Mouse (Mus musculus): Measurements from ENCODE around the gene Fam170b. TPM values are rescaled to one million over a fixed set of nuclear protein-coding genes. Genes with fewer than 3 reads are reported as not detected.
A peak's percentile ranks its signal among the peaks of the same experiment; 100 is the strongest.

Fam170b gene
- not detected for total RNA-seq (2021)
- long read RNA-seq, experiment 1, result 0 reads
- long read RNA-seq, experiment 2, result 0 reads

GRCm38 (mm10) chr14:32833847-32834246 is at the start of gene Fam170b:
Fam170b (plus strand) TSS chr14:32833962.
- DNase-seq, result no peak

- DNase-seq, result no peak
These were observed 49.5 kb upstream of the Fam170b start for GRCm38 (mm10) chr14:32784130-32784747.

GRCm38 (mm10) chr14:32784748-32785134 is 49.0 kb upstream of the Fam170b start:
- DNase-seq, result no peak

- DNase-seq, result no peak
These were observed 48.1 kb upstream of the Fam170b start, which contains the start of gene Tmem273 for GRCm38 (mm10) chr14:32785556-32786130. Tmem273 (plus strand) TSS chr14:32785963.

GRCm38 (mm10) chr14:32787691-32788090 is 46.1 kb upstream of the Fam170b start:
- DNase-seq, result no peak

- DNase-seq, result no peak
These were observed 37.4 kb upstream of the Fam170b start for GRCm38 (mm10) chr14:32796375-32796774.

GRCm38 (mm10) chr14:32797803-32798202 is 36.0 kb upstream of the Fam170b start:
- DNase-seq, result no peak

- no peak for DNase-seq
These were observed 35.4 kb upstream of the Fam170b start for GRCm38 (mm10) chr14:32798355-32798754.

- no peak for DNase-seq
These were observed 33.7 kb upstream of the Fam170b start for GRCm38 (mm10) chr14:32800048-32800447.

GRCm38 (mm10) chr14:32801016-32801661 is 32.6 kb upstream of the Fam170b start:
- DNase-seq, result peak; percentile 52

GRCm38 (mm10) chr14:32801662-32802024 is 32.1 kb upstream of the Fam170b start:
- no peak for DNase-seq

GRCm38 (mm10) chr14:32810111-32810510 is 23.7 kb upstream of the Fam170b start:
- no peak for DNase-seq

GRCm38 (mm10) chr14:32812429-32812828 is 21.3 kb upstream of the Fam170b start:
- DNase-seq, result no peak

- DNase-seq, result no peak
These were observed 18.8 kb upstream of the Fam170b start for GRCm38 (mm10) chr14:32814961-32815360.

- DNase-seq, result no peak
These were observed 17.2 kb upstream of the Fam170b start for GRCm38 (mm10) chr14:32816533-32816932.

GRCm38 (mm10) chr14:32817258-32817657 is 16.5 kb upstream of the Fam170b start:
- peak; percentile 37 for DNase-seq

- no peak for DNase-seq
These were observed 14.5 kb upstream of the Fam170b start for GRCm38 (mm10) chr14:32819297-32819696.

- no peak for DNase-seq
These were observed 10.9 kb upstream of the Fam170b start for GRCm38 (mm10) chr14:32822812-32823211.

GRCm38 (mm10) chr14:32823861-32824260 is 9.9 kb upstream of the Fam170b start:
- DNase-seq, result no peak

GRCm38 (mm10) chr14:32824267-32825150 is 9.3 kb upstream of the Fam170b start:
- DNase-seq, result no peak

- peak; percentile 50 for DNase-seq
These were observed 8.2 kb upstream of the Fam170b start for GRCm38 (mm10) chr14:32825426-32826032.

GRCm38 (mm10) chr14:32827165-32827564 is 6.6 kb upstream of the Fam170b start:
- peak; percentile 38 for DNase-seq
